Mouse (Mus musculus) ovary, adult 2 months (tissue): Measurements from ENCODE around the gene 3425401B19Rik. TPM values are rescaled to one million over a fixed set of nuclear protein-coding genes. Genes with fewer than 3 reads are reported as not detected.

Experiments used
- polyA plus RNA-seq: library from polyadenylated mRNA; depleted of rRNA; stranded (reverse); fragments of >200 nt; gene quantifications from 2 replicates; pipeline ENCODE4 v1.2.3, GENCODE M21; 2012; rRNA removed

Gene 3425401B19Rik
- 0.05 and 0.38 TPM in 2 replicates for polyA plus RNA-seq

DNA sequence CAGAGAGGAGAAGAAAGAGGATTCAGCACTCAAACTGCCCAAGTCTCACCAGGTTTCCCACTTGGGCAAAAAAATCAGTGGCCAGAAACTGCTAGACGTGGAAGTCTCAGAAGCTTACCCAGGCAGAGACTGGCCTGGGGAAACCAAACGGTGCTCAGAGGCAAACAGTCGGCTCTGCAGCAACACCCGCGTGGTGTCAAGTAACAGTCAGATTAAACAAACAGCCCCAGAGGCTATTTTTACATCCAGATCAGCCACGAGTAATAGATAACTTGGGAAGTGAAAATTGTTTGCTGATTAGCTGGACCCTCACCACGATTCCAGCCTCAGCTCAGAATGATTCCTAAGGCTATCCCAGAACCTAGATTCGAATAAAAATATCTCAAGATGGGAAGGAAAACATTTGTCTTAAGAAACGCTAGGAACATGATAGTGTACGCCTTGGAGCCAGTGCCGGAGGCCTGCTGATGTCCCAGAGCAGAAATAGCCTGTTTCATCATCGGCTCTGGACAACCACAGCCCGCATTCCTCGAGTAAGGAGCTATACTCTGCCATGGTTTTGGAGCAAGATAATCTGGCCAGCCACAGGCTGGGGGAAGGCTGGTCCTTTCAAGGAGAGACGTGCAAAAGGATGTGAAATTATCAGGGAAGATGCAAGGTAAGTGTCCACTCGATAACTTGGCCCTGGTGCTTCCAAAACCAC, at the start of gene 3425401B19Rik:
3425401B19Rik (minus strand) TSS at position 170 of the 703 bp plus-strand sequence.

Other genes with a start within 250 kb of the 3425401B19Rik start
- not detected in 2 replicates for gene Slc18a3, start 220.4 kb downstream of the 3425401B19Rik start, polyA plus RNA-seq
- gene Chat, start 219.3 kb downstream of the 3425401B19Rik start, polyA plus RNA-seq: not detected in 2 replicates
- 3.4 and 3.5 TPM in 2 replicates for gene Ercc6, start 171.8 kb downstream of the 3425401B19Rik start, polyA plus RNA-seq
- gene Prrxl1, start 85.9 kb downstream of the 3425401B19Rik start, polyA plus RNA-seq: not detected in 2 replicates
- gene Tmem273, start 100.7 kb upstream of the 3425401B19Rik start, polyA plus RNA-seq: 0.63 and 1.4 TPM in 2 replicates
- 0.07 TPM in 1 of 2 replicates, not detected in the other for gene Fam170b, start 148.7 kb upstream of the 3425401B19Rik start, polyA plus RNA-seq
- 10.3 and 12.6 TPM in 2 replicates for gene Vstm4, start 171.5 kb upstream of the 3425401B19Rik start, polyA plus RNA-seq